ENCODE assay signal across 11 mouse cellular contexts in the genomic region with DNA sequence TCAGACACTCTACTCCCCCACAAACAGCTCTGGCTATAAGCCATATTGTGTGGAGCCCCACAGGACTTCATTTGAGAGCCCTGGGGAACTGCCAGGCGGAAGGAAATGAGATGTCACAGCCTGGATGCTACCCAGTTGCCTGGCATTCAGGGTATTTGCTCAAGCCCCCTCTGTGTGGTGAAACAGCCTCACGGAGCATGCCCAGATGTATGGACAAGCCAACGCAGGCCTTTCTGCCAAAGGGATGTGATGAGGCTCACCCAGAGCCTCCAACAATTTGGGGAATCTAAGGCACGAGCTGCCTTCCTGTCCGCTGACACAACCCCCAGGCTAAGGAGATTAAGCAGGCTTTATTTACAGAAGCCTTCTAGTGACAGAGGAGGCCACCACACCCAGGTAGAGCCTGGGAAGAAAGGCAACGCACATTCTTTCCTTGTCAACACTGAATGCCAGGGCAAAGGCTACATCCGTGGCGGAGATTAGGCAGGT.
A peak's percentile ranks its signal among the peaks of the same experiment; 100 is the strongest.
DNase-seq lines count a peak whose midpoint lies in the region; ATAC-seq and TF ChIP-seq lines count a peak whose summit lies in the region.
"Had no signal": no experiment of that assay in that cellular context is flagged by ENCODE, and none has a peak within 500 bp of the region (broad histone marks: within the 10 kb centered on the region; RNA-seq: fewer than 3 reads in every experiment).

No protein-coding gene starts in this region.

- no peaks in the 10 kb centered on the region; the same call in 1 of the 2 replicates for H3K27me3 ChIP-seq in heart, embryonic 12.5 days (replicated peaks)
- no peaks in the 10 kb centered on the region for H3K27me3 ChIP-seq in neural tube, embryonic 13.5 days
- no peaks in the 10 kb centered on the region for H3K27me3 ChIP-seq in neural tube, embryonic 15.5 days (replicated peaks)
- H3K27me3 ChIP-seq in forebrain, postnatal 0 days (ENCODE audit: insufficient read depth, low read length), result no peaks in the 10 kb centered on the region
- no peaks in the 10 kb centered on the region for H3K27me3 ChIP-seq in stomach, embryonic 15.5 days (replicated peaks)
- H3K27me3 ChIP-seq: neural tube, embryonic 12.5 days had no signal

- no peak for TF ChIP-seq CTCF in forebrain, postnatal 0 days (IDR thresholded peaks at IDR 0.05; ENCODE audit: low read depth)
- TF ChIP-seq CTCF in gastrocnemius, adult 2 months (IDR thresholded peaks at IDR 0.05), result no peak

- no peak for DNase-seq in heart, adult 9 months (ENCODE audit: low spot score in 2 of 2)
- DNase-seq in forebrain, postnatal 0 days, result peak; percentile 39
- DNase-seq in gastrocnemius, adult 2 months, result no peak
- no peak for DNase-seq in kidney, postnatal 10 days
- DNase-seq: cerebellum, adult 11 months; thymus, postnatal 36 days had no signal

- H3K9ac ChIP-seq in heart, embryonic 12.5 days, result no peak overlapping the region
- H3K9ac ChIP-seq in neural tube, embryonic 13.5 days, result no peak overlapping the region
- H3K9ac ChIP-seq in neural tube, embryonic 15.5 days (replicated peaks), result no peak overlapping the region
- no peak overlapping the region for H3K9ac ChIP-seq in forebrain, postnatal 0 days
- no peak overlapping the region for H3K9ac ChIP-seq in stomach, embryonic 15.5 days
- H3K9ac ChIP-seq: neural tube, embryonic 12.5 days had no signal

- no peaks in the 10 kb centered on the region for H3K9me3 ChIP-seq in heart, embryonic 12.5 days (replicated peaks)
- H3K9me3 ChIP-seq in neural tube, embryonic 13.5 days, result no peaks in the 10 kb centered on the region
- no peaks in the 10 kb centered on the region for H3K9me3 ChIP-seq in neural tube, embryonic 15.5 days (replicated peaks)
- H3K9me3 ChIP-seq in forebrain, postnatal 0 days (ENCODE audit: low read length), result no peaks in the 10 kb centered on the region
- H3K9me3 ChIP-seq in stomach, embryonic 15.5 days, result no peaks in the 10 kb centered on the region
- H3K9me3 ChIP-seq: neural tube, embryonic 12.5 days had no signal

- ATAC-seq in heart, embryonic 12.5 days (ENCODE audit: insufficient number of reproducible peaks, low FRiP score), result peak; percentile 64
- 0 out of 2 replicates have a peak, but pooled peaks have one; percentile 47 for ATAC-seq in neural tube, embryonic 13.5 days (ENCODE audit: low read depth)
- no peak for ATAC-seq in neural tube, embryonic 15.5 days (ENCODE audit: low FRiP score)
- no peak for ATAC-seq in forebrain, postnatal 0 days
- ATAC-seq in stomach, embryonic 15.5 days (ENCODE audit: insufficient read depth, low FRiP score, low read depth), result peak; percentile 71

- peak overlapping the region; percentile 54 for H3K27ac ChIP-seq in heart, embryonic 12.5 days (ENCODE audit: poor library complexity, severe bottlenecking)
- H3K27ac ChIP-seq in neural tube, embryonic 13.5 days (replicated peaks), result no peak overlapping the region
- no peak overlapping the region for H3K27ac ChIP-seq in neural tube, embryonic 15.5 days (replicated peaks)
- no peak overlapping the region for H3K27ac ChIP-seq in forebrain, postnatal 0 days (ENCODE audit: low read depth, low read length)
- H3K27ac ChIP-seq in stomach, embryonic 15.5 days, result peak overlapping the region; percentile 12; the same call in 1 of the 2 replicates
- H3K27ac ChIP-seq in gastrocnemius, adult 2 months, result no peak overlapping the region
- H3K27ac ChIP-seq: neural tube, embryonic 12.5 days had no signal

- no peaks in the 10 kb centered on the region for H3K36me3 ChIP-seq in heart, embryonic 12.5 days
- no peaks in the 10 kb centered on the region for H3K36me3 ChIP-seq in neural tube, embryonic 13.5 days
- H3K36me3 ChIP-seq in neural tube, embryonic 15.5 days, result no peaks in the 10 kb centered on the region
- H3K36me3 ChIP-seq in forebrain, postnatal 0 days (ENCODE audit: insufficient read depth), result no peaks in the 10 kb centered on the region
- H3K36me3 ChIP-seq in stomach, embryonic 15.5 days, result no peaks in the 10 kb centered on the region
- H3K36me3 ChIP-seq: neural tube, embryonic 12.5 days had no signal

- H3K4me1 ChIP-seq in heart, embryonic 12.5 days (replicated peaks), result peaks cover 45% of the 10 kb centered on the region
- H3K4me1 ChIP-seq in neural tube, embryonic 13.5 days (replicated peaks), result peaks cover 13% of the 10 kb centered on the region
- peaks cover 12% of the 10 kb centered on the region for H3K4me1 ChIP-seq in neural tube, embryonic 15.5 days
- H3K4me1 ChIP-seq in forebrain, postnatal 0 days (ENCODE audit: insufficient read depth), result peaks cover 4% of the 10 kb centered on the region; the same call in 1 of the 2 replicates
- H3K4me1 ChIP-seq in stomach, embryonic 15.5 days, result peaks cover 8% of the 10 kb centered on the region; the same call in 1 of the 2 replicates
- H3K4me1 ChIP-seq: neural tube, embryonic 12.5 days had no signal

- no peak overlapping the region for H3K4me2 ChIP-seq in heart, embryonic 12.5 days
- no peak overlapping the region for H3K4me2 ChIP-seq in neural tube, embryonic 13.5 days
- H3K4me2 ChIP-seq in neural tube, embryonic 15.5 days, result no peak overlapping the region
- no peak overlapping the region for H3K4me2 ChIP-seq in forebrain, postnatal 0 days (ENCODE audit: low read depth)
- H3K4me2 ChIP-seq in stomach, embryonic 15.5 days, result no peak overlapping the region
- H3K4me2 ChIP-seq: neural tube, embryonic 12.5 days had no signal

- WGBS in heart, embryonic 12.5 days, result 16% methylated on average over 8 of the region's 8 CpGs
- 81% methylated on average over 8 of the region's 8 CpGs for WGBS in neural tube, embryonic 13.5 days
- WGBS in neural tube, embryonic 15.5 days, result 70% methylated on average over 8 of the region's 8 CpGs
- WGBS in forebrain, postnatal 0 days, result 46% methylated on average over 8 of the region's 8 CpGs
- 43% methylated on average over 8 of the region's 8 CpGs for WGBS in stomach, embryonic 15.5 days

- H3K4me3 ChIP-seq in heart, embryonic 12.5 days, result no peak overlapping the region
- H3K4me3 ChIP-seq in neural tube, embryonic 13.5 days, result no peak overlapping the region
- H3K4me3 ChIP-seq in neural tube, embryonic 15.5 days (replicated peaks), result no peak overlapping the region
- H3K4me3 ChIP-seq in forebrain, postnatal 0 days (ENCODE audit: low read depth, low read length), result no peak overlapping the region
- no peak overlapping the region for H3K4me3 ChIP-seq in stomach, embryonic 15.5 days (replicated peaks)
- no peak overlapping the region for H3K4me3 ChIP-seq in gastrocnemius, adult 2 months
- H3K4me3 ChIP-seq: neural tube, embryonic 12.5 days had no signal

- intact Hi-C loops in gastrocnemius, adult 2 months (cut with DNase I), result no loop called here

Comparison
In these comparisons a context has a peak if more than half of its experiments do, and no peak if none do; other contexts are left out.
1. ATAC-seq: peak in heart, embryonic 12.5 days (single experiment), neural tube, embryonic 13.5 days (single experiment) and stomach, embryonic 15.5 days (single experiment); none in neural tube, embryonic 15.5 days (single experiment) and forebrain, postnatal 0 days (single experiment).
2. H3K27ac ChIP-seq: peak in heart, embryonic 12.5 days (single experiment) and stomach, embryonic 15.5 days (single experiment); none in neural tube, embryonic 13.5 days (single experiment), neural tube, embryonic 15.5 days (single experiment), forebrain, postnatal 0 days (single experiment) and gastrocnemius, adult 2 months (single experiment).